Mouse (Mus musculus): ENCODE data around the gene Pgm2. TPM values are rescaled to one million over a fixed set of nuclear protein-coding genes. Genes with fewer than 3 reads are reported as not detected.

Pgm2 gene
- polyA plus RNA-seq, 1 experiment, result 40.9 TPM

DNA sequence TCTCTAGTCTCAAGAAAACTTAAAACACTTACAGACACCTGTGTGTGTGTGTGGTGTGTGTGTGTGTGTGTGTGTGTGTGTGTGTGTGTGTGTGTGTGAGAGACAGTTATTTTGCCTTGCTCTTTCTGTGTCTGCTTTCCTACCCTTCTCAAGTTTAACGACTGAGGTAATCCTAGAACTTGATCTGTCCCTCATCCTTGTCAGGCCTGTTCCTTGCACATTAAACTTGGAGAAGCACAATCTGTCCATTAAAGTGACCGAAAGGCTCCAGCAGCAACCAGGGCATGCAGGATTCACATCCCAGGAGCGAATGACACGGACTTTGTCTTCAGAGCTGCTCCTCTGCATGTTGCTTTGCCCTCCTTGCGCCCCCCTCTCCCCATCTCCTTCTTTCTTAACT lies 69.8 kb downstream of the Pgm2 start:
- no peaks in the 10 kb centered on the region for H3K36me3 ChIP-seq (ENCODE audit: control insufficient read depth, insufficient read depth, low read length, poor library complexity, severe bottlenecking)
- H3K4me3 ChIP-seq (ENCODE audit: low read depth, low read length), result no peak overlapping the region
- TF ChIP-seq EP300 (IDR thresholded peaks at IDR 0.05; ENCODE audit: insufficient read depth, low read depth, low read length) (no peak), CTCF (IDR thresholded peaks at IDR 0.05; ENCODE audit: low read depth, low read length) (no peak), POLR2A (IDR thresholded peaks at IDR 0.05; ENCODE audit: insufficient read depth, low read length) (no peak)
- H3K27ac ChIP-seq (ENCODE audit: insufficient read depth, low read length), result no peak overlapping the region
- no peak overlapping the region for H3K9ac ChIP-seq (ENCODE audit: low read depth, poor library complexity, severe bottlenecking)
- peaks cover 15% of the 10 kb centered on the region for H3K27me3 ChIP-seq (ENCODE audit: control insufficient read depth, insufficient read depth, low read length, poor library complexity, severe bottlenecking)
- H3K9me3 ChIP-seq (replicated peaks; ENCODE audit: control insufficient read depth, insufficient read depth, low read length, poor library complexity, severe bottlenecking), result no peaks in the 10 kb centered on the region
- peaks cover 2% of the 10 kb centered on the region for H3K4me1 ChIP-seq (ENCODE audit: control insufficient read depth, insufficient read depth, low read length)

DNA sequence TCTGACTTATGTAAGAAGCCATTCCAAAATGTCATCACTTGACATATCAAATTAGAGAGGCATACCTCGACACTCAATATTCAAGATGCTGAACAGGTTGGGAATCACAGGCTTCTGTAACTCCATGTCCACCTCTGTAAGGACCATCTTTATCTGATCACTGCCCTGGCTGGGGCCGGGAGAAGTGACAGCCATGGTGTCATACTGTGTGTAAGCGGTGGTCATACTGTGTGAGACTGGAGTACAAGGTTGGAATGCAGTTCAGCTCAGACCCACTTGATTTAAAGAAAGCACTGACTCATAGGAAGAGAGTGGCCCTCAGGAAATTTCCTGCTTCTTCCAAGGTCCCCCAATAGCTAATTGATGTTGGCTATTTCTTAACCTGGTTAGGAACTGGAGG lies 71.7 kb downstream of the Pgm2 start:
- no peaks in the 10 kb centered on the region for H3K36me3 ChIP-seq (ENCODE audit: control insufficient read depth, insufficient read depth, low read length, poor library complexity, severe bottlenecking)
- H3K27ac ChIP-seq (ENCODE audit: insufficient read depth, low read length), result no peak overlapping the region
- peaks cover 8% of the 10 kb centered on the region for H3K27me3 ChIP-seq (ENCODE audit: control insufficient read depth, insufficient read depth, low read length, poor library complexity, severe bottlenecking)
- H3K9me3 ChIP-seq (replicated peaks; ENCODE audit: control insufficient read depth, insufficient read depth, low read length, poor library complexity, severe bottlenecking), result no peaks in the 10 kb centered on the region
- no peak overlapping the region for H3K9ac ChIP-seq (ENCODE audit: low read depth, poor library complexity, severe bottlenecking)
- TF ChIP-seq CTCF (IDR thresholded peaks at IDR 0.05; ENCODE audit: low read depth, low read length) (no peak), POLR2A (IDR thresholded peaks at IDR 0.05; ENCODE audit: insufficient read depth, low read length) (no peak), EP300 (IDR thresholded peaks at IDR 0.05; ENCODE audit: insufficient read depth, low read depth, low read length) (no peak)
- H3K4me3 ChIP-seq (ENCODE audit: low read depth, low read length), result no peak overlapping the region
- peaks cover 2% of the 10 kb centered on the region for H3K4me1 ChIP-seq (ENCODE audit: control insufficient read depth, insufficient read depth, low read length)

DNA sequence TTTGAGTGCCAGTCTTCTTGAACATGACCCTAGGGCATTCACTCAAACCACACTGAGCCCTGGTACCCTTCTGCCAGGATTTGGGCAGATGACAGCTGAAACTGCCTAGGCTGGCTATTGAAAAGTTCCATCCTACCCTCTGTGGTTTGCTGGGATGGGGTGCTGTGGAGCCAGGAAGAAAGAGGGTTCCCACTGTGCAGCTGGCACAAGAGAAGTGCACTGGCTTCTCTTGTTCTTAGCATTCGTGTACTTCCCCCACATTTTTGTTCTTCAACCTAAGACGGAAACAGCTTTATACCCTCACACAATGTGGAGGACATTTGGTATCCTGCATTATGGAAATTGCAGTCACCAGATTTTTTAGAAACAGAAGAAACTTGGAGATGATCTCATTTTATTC lies 73.1 kb downstream of the Pgm2 start:
- no peaks in the 10 kb centered on the region; the same call in 1 of the 2 replicates for H3K27me3 ChIP-seq (ENCODE audit: control insufficient read depth, insufficient read depth, low read length, poor library complexity, severe bottlenecking)
- H3K9me3 ChIP-seq (replicated peaks; ENCODE audit: control insufficient read depth, insufficient read depth, low read length, poor library complexity, severe bottlenecking), result no peaks in the 10 kb centered on the region
- peaks cover 2% of the 10 kb centered on the region for H3K4me1 ChIP-seq (ENCODE audit: control insufficient read depth, insufficient read depth, low read length)
- no peaks in the 10 kb centered on the region for H3K36me3 ChIP-seq (ENCODE audit: control insufficient read depth, insufficient read depth, low read length, poor library complexity, severe bottlenecking)
- TF ChIP-seq POLR2A (IDR thresholded peaks at IDR 0.05; ENCODE audit: insufficient read depth, low read length) (no peak), CTCF (IDR thresholded peaks at IDR 0.05; ENCODE audit: low read depth, low read length) (no peak), EP300 (IDR thresholded peaks at IDR 0.05; ENCODE audit: insufficient read depth, low read depth, low read length) (no peak)
- no peak overlapping the region for H3K27ac ChIP-seq (ENCODE audit: insufficient read depth, low read length)
- H3K9ac ChIP-seq (ENCODE audit: low read depth, poor library complexity, severe bottlenecking), result no peak overlapping the region
- no peak overlapping the region for H3K4me3 ChIP-seq (ENCODE audit: low read depth, low read length)

DNA sequence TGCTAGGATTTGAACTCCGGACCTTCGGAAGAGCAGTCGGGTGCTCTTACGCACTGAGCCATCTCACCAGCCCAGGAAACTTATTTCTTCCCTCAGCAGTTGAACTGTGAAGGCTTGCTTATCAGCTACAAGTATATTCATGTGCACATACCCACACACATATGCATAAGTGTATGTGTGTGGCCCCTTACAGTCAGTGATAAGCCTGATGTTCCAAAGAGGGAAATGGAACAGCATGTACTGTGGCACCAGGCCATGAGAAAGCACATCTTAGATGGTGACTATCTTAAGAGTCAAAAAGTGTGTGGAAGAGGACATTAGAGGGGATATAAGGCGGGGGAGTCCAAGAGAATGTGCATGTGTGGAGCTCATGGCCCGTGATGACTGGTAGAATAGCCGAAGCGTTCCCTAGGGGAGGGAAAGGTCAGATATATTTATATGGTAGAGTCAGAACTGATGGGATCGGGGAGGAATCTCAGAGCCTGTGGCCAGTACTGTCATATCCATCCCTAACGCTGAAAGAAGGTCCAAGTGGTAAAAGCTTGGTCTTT lies 76.3 kb downstream of the Pgm2 start:
- Histone ChIP-seq H3K9ac (ENCODE audit: low read depth, poor library complexity, severe bottlenecking) (no peak overlapping the region), H3K27ac (ENCODE audit: insufficient read depth, low read length) (no peak overlapping the region), H3K9me3 (replicated peaks; ENCODE audit: control insufficient read depth, insufficient read depth, low read length, poor library complexity, severe bottlenecking) (no peaks in the 10 kb centered on the region), H3K27me3 (ENCODE audit: control insufficient read depth, insufficient read depth, low read length, poor library complexity, severe bottlenecking) (no peaks in the 10 kb centered on the region; the same call in 1 of the 2 replicates), H3K4me3 (ENCODE audit: low read depth, low read length) (no peak overlapping the region), H3K4me1 (ENCODE audit: control insufficient read depth, insufficient read depth, low read length) (peaks cover 2% of the 10 kb centered on the region), H3K36me3 (ENCODE audit: control insufficient read depth, insufficient read depth, low read length, poor library complexity, severe bottlenecking) (no peaks in the 10 kb centered on the region)
- TF ChIP-seq POLR2A (IDR thresholded peaks at IDR 0.05; ENCODE audit: insufficient read depth, low read length), result no peak
- no peak for TF ChIP-seq CTCF (IDR thresholded peaks at IDR 0.05; ENCODE audit: low read depth, low read length)
- TF ChIP-seq EP300 (IDR thresholded peaks at IDR 0.05; ENCODE audit: insufficient read depth, low read depth, low read length), result no peak

DNA sequence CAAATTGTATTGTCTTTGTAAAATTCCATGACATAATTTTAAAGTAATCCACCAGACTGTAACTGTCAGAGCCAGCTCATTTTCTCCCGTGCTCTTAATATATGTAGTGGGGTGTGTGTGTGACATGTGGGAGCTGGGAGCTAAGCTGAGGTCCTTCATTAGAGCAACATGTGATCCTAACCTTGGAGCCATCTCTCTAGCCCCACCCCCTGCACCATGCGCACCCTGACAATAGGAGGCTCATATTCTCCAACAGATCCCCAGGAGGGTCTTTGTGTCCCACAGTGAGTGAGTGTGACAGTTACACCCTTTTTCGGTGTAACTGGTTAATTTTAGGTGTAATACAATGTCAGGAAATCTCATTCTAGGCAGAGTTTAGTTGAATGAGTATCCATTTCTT lies 80.1 kb downstream of the Pgm2 start:
- Histone ChIP-seq H3K27ac (ENCODE audit: insufficient read depth, low read length) (no peak overlapping the region), H3K9ac (ENCODE audit: low read depth, poor library complexity, severe bottlenecking) (no peak overlapping the region), H3K4me1 (ENCODE audit: control insufficient read depth, insufficient read depth, low read length) (no peaks in the 10 kb centered on the region), H3K36me3 (ENCODE audit: control insufficient read depth, insufficient read depth, low read length, poor library complexity, severe bottlenecking) (no peaks in the 10 kb centered on the region), H3K9me3 (replicated peaks; ENCODE audit: control insufficient read depth, insufficient read depth, low read length, poor library complexity, severe bottlenecking) (no peaks in the 10 kb centered on the region), H3K27me3 (ENCODE audit: control insufficient read depth, insufficient read depth, low read length, poor library complexity, severe bottlenecking) (no peaks in the 10 kb centered on the region), H3K4me3 (ENCODE audit: low read depth, low read length) (no peak overlapping the region)
- TF ChIP-seq EP300 (IDR thresholded peaks at IDR 0.05; ENCODE audit: insufficient read depth, low read depth, low read length) (no peak), POLR2A (IDR thresholded peaks at IDR 0.05; ENCODE audit: insufficient read depth, low read length) (no peak), CTCF (IDR thresholded peaks at IDR 0.05; ENCODE audit: low read depth, low read length) (no peak)

GRCm38 (mm10) chr5:64173302-64173701 lies 80.6 kb downstream of the Pgm2 start:
- Histone ChIP-seq H3K27ac (ENCODE audit: insufficient read depth, low read length) (no peak overlapping the region), H3K36me3 (ENCODE audit: control insufficient read depth, insufficient read depth, low read length, poor library complexity, severe bottlenecking) (no peaks in the 10 kb centered on the region)

More at GRCm38 (mm10) chr5:64173302-64173701, 80.6 kb downstream of the Pgm2 start:
- no peak for TF ChIP-seq POLR2A (IDR thresholded peaks at IDR 0.05; ENCODE audit: insufficient read depth, low read length)
- Histone ChIP-seq H3K9me3 (replicated peaks; ENCODE audit: control insufficient read depth, insufficient read depth, low read length, poor library complexity, severe bottlenecking) (no peaks in the 10 kb centered on the region), H3K4me3 (ENCODE audit: low read depth, low read length) (0 out of 2 replicates have a peak overlapping the region, but pooled peaks have one; percentile 6), H3K4me1 (ENCODE audit: control insufficient read depth, insufficient read depth, low read length) (no peaks in the 10 kb centered on the region), H3K9ac (ENCODE audit: low read depth, poor library complexity, severe bottlenecking) (no peak overlapping the region), H3K27me3 (ENCODE audit: control insufficient read depth, insufficient read depth, low read length, poor library complexity, severe bottlenecking) (no peaks in the 10 kb centered on the region)
